Comparison of ENCODE assay signal across 25 mouse cellular contexts in the genomic region with DNA sequence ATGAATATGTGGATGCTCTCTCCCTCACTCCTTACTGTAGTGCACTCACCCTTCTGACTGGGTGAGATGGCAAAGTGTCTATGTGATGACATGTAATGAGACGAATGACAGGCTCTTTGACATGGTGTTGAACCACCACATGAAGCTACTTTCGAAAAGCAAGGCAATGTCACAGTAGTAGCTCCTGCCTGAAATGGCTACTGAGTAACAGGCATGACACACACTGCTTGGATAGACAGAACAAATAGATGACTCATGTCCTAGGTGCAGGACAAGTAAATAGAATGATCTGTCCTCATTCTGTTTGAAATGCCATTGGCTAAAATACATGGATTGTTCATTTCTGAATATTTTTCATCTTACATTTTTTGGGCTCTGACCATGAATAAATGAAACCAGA.
"Had no signal": no experiment of that assay in that cellular context is flagged by ENCODE, and none has a peak within 500 bp of the region (broad histone marks: within the 10 kb centered on the region; RNA-seq: fewer than 3 reads in every experiment).

No protein-coding gene starts in this region.

- H3K27ac ChIP-seq: gastrocnemius, adult 2 months; heart, adult 2 months; hindbrain, embryonic 10.5 days; hindbrain, embryonic 12.5 days; hindbrain, embryonic 14.5 days; intestine, embryonic 15.5 days; layer of hippocampus, adult 2 months; left cerebral cortex, adult 2 months; limb, embryonic 10.5 days; limb, embryonic 12.5 days; liver, embryonic 12.5 days; liver, embryonic 14.5 days had no signal

- H3K36me3 ChIP-seq: hindbrain, embryonic 10.5 days; hindbrain, embryonic 12.5 days; intestine, embryonic 15.5 days; limb, embryonic 10.5 days; limb, embryonic 12.5 days; liver, embryonic 12.5 days had no signal

- H3K27me3 ChIP-seq: hindbrain, embryonic 12.5 days; intestine, embryonic 15.5 days; limb, embryonic 12.5 days; liver, embryonic 12.5 days had no signal

- H3K9me3 ChIP-seq: hindbrain, embryonic 12.5 days; intestine, embryonic 15.5 days; limb, embryonic 10.5 days; limb, embryonic 12.5 days; liver, embryonic 12.5 days had no signal

- H3K9ac ChIP-seq: hindbrain, embryonic 12.5 days; hindbrain, embryonic 14.5 days; intestine, embryonic 15.5 days; limb, embryonic 12.5 days; liver, embryonic 12.5 days; liver, embryonic 14.5 days had no signal

- H3K4me1 ChIP-seq: intestine, embryonic 15.5 days; limb, embryonic 10.5 days; limb, embryonic 12.5 days; liver, embryonic 12.5 days had no signal

- ATAC-seq: hindbrain, embryonic 16.5 days; inflammation-experienced regulatory T-cells, adult 6 months; intestine, embryonic 15.5 days; intestine, postnatal 0 days; liver, embryonic 12.5 days had no signal

- DNase-seq: gastrocnemius, adult 2 months; gastrocnemius, postnatal 10 days; gastrocnemius, postnatal 25 days; heart, adult 2 months; heart, postnatal 14 days; heart, postnatal 4 days; kidney, adult 18-20 months; kidney, adult 8-10 months; kidney, postnatal 10 days; kidney, postnatal 25 days; kidney, postnatal 4 days; liver had no signal

- H3K4me3 ChIP-seq: gastrocnemius, adult 2 months; heart, adult 2 months; hindbrain, embryonic 10.5 days; hindbrain, embryonic 12.5 days; intestine, embryonic 15.5 days; layer of hippocampus, adult 2 months; left cerebral cortex, adult 2 months; limb, embryonic 10.5 days; limb, embryonic 12.5 days; liver, embryonic 12.5 days had no signal

- H3K4me2 ChIP-seq: hindbrain, embryonic 12.5 days; hindbrain, embryonic 14.5 days; intestine, embryonic 15.5 days; limb, embryonic 12.5 days; liver, embryonic 12.5 days had no signal
